Mouse (Mus musculus) midbrain, embryonic 12.5 days (tissue): Measurements from ENCODE around the gene Olfr94. TPM values are rescaled to one million over a fixed set of nuclear protein-coding genes. Genes with fewer than 3 reads are reported as not detected.

Source experiments
- ATAC-seq: fragments of 200-750 bp; cut with Nextera tagmentation; 2 replicates; pipeline ENCODE4 v1.8.0; 2017; ENCODE audit warnings: low read depth, moderate TSS enrichment, moderate library complexity; ENCODE audit not compliant: low FRiP score
- H3K27ac ChIP-seq: fragments of 300-500 bp; sonication (generic); replicated peaks from 2 replicates; pipeline ENCODE4 v1.5.1; 2016; ENCODE audit warnings: mild to moderate bottlenecking
- H3K27me3 ChIP-seq: fragments of 300-500 bp; sonication (generic); 2 replicates; pipeline ENCODE4 v1.6.1; 2016; ENCODE audit warnings: mild to moderate bottlenecking
- H3K36me3 ChIP-seq: fragments of 300-500 bp; sonication (generic); 2 replicates; pipeline ENCODE4 v1.6.1; 2016
- H3K4me1 ChIP-seq: fragments of 300-500 bp; sonication (generic); 2 replicates; pipeline ENCODE4 v1.6.1; 2016
- H3K4me2 ChIP-seq: fragments of 300-500 bp; sonication (generic); replicated peaks from 2 replicates; pipeline ENCODE4 v1.6.1; 2016; ENCODE audit warnings: mild to moderate bottlenecking, moderate library complexity
- H3K4me3 ChIP-seq: fragments of 300-500 bp; sonication (generic); 2 replicates; pipeline ENCODE4 v1.5.1; 2016; ENCODE audit warnings: mild to moderate bottlenecking
- H3K9ac ChIP-seq: fragments of 300-500 bp; sonication (generic); replicated peaks from 2 replicates; pipeline ENCODE4 v1.6.1; 2016; ENCODE audit warnings: mild to moderate bottlenecking, moderate library complexity
- H3K9me3 ChIP-seq: fragments of 300-500 bp; sonication (generic); 2 replicates; pipeline ENCODE4 v1.6.1; 2016; ENCODE audit warnings: mild to moderate bottlenecking
- WGBS: fragments of 180-500 bp; shearing (Covaris S2); methylation state at CpG from one replicate; pipeline ENCODE4 v1.1.7; 2016; 5-methylcytosine and 5-hydroxymethylcytosine counted together
- polyA plus RNA-seq: library from polyadenylated mRNA; unstranded; fragments of >200 nt; fragmentation: Nextera tagmentation; extraction: Ambion mirVana; gene quantifications from 2 replicates; pipeline ENCODE4 v1.2.1, GENCODE M21; 2016

Gene Olfr94
- polyA plus RNA-seq, 1 experiment from 2014 or later = not detected

GRCm38 (mm10) chr17:37203206-37203916, 2.6 kb upstream of the Olfr94 start:
- Histone ChIP-seq H3K27me3 (peaks cover 13% of the 10 kb centered on the region), H3K4me1 (no peaks in the 10 kb centered on the region), H3K4me2 (no peak overlapping the region), H3K9ac (no peak overlapping the region), H3K4me3 (no peak overlapping the region), H3K9me3 (no peaks in the 10 kb centered on the region), H3K27ac (no peak overlapping the region), H3K36me3 (no peaks in the 10 kb centered on the region)
- peak; percentile 65 for ATAC-seq
- under 1% methylated on average over 4 of the region's 4 CpGs for WGBS

- under 1% methylated on average over 77 of the region's 77 CpGs for WGBS
- ATAC-seq = peak; percentile 92
- H3K27ac ChIP-seq = 0 out of 2 replicates have a peak overlapping the region, but pooled peaks have one; percentile 26
- H3K27me3 ChIP-seq = peaks cover 46% of the 10 kb centered on the region
- H3K36me3 ChIP-seq = no peaks in the 10 kb centered on the region
- peak overlapping the region; percentile 64 for H3K4me3 ChIP-seq
- H3K4me1 ChIP-seq = peaks cover 8% of the 10 kb centered on the region
- peak overlapping the region; percentile 96 for H3K4me2 ChIP-seq
- peak overlapping the region; percentile 63 for H3K9ac ChIP-seq
- H3K9me3 ChIP-seq = no peaks in the 10 kb centered on the region
Observed at GRCm38 (mm10) chr17:37196845-37197724, 3.7 kb downstream of the Olfr94 start.

- peaks cover 8% of the 10 kb centered on the region for H3K4me1 ChIP-seq
- no peak overlapping the region for H3K9ac ChIP-seq
- WGBS = 94% methylated on average over 5 of the region's 5 CpGs
- peaks cover 38% of the 10 kb centered on the region for H3K27me3 ChIP-seq
- no peak overlapping the region for H3K4me3 ChIP-seq
- no peaks in the 10 kb centered on the region for H3K36me3 ChIP-seq
- no peaks in the 10 kb centered on the region for H3K9me3 ChIP-seq
- no peak overlapping the region for H3K4me2 ChIP-seq
- no peak for ATAC-seq
- no peak overlapping the region for H3K27ac ChIP-seq
Observed at GRCm38 (mm10) chr17:37194782-37195181, 6.0 kb downstream of the Olfr94 start.

GRCm38 (mm10) chr17:37193656-37194055, 7.1 kb downstream of the Olfr94 start, which contains the start of gene Ubd:
Gene Ubd, plus strand, starts transcription at chr17:37193892.
- 86% methylated on average over 2 of the region's 2 CpGs for WGBS
- no peak for ATAC-seq
- Histone ChIP-seq H3K4me1 (peaks cover 8% of the 10 kb centered on the region), H3K36me3 (no peaks in the 10 kb centered on the region), H3K9me3 (no peaks in the 10 kb centered on the region), H3K27ac (no peak within 1 kb of the TSS), H3K27me3 (peaks cover 37% of the 10 kb centered on the region), H3K4me3 (no peak within 1 kb of the TSS), H3K9ac (no peak within 1 kb of the TSS), H3K4me2 (no peak within 1 kb of the TSS)

GRCm38 (mm10) chr17:37193032-37193431, 7.8 kb downstream of the Olfr94 start:
- H3K36me3 ChIP-seq = no peaks in the 10 kb centered on the region
- peaks cover 30% of the 10 kb centered on the region for H3K27me3 ChIP-seq
- no peaks in the 10 kb centered on the region for H3K9me3 ChIP-seq
- H3K4me1 ChIP-seq = peaks cover 8% of the 10 kb centered on the region
- no peak overlapping the region for H3K27ac ChIP-seq
- H3K9ac ChIP-seq = no peak overlapping the region
- H3K4me2 ChIP-seq = no peak overlapping the region
- no peak overlapping the region for H3K4me3 ChIP-seq
- ATAC-seq = no peak

- WGBS = 30% methylated on average over 2 of the region's 2 CpGs
- ATAC-seq = no peak
- H3K36me3 ChIP-seq = no peaks in the 10 kb centered on the region
- no peak overlapping the region for H3K4me2 ChIP-seq
- H3K27me3 ChIP-seq = peaks cover 9% of the 10 kb centered on the region; the same call in 1 of the 2 replicates
- H3K9me3 ChIP-seq = no peaks in the 10 kb centered on the region
- no peak overlapping the region for H3K4me3 ChIP-seq
- no peaks in the 10 kb centered on the region for H3K4me1 ChIP-seq
- no peak overlapping the region for H3K27ac ChIP-seq
- H3K9ac ChIP-seq = no peak overlapping the region
Observed at GRCm38 (mm10) chr17:37190711-37191110, 10.1 kb downstream of the Olfr94 start.

GRCm38 (mm10) chr17:37185474-37185873, 15.3 kb downstream of the Olfr94 start:
- Histone ChIP-seq H3K9ac (no peak overlapping the region), H3K4me1 (no peaks in the 10 kb centered on the region), H3K36me3 (no peaks in the 10 kb centered on the region), H3K4me2 (no peak overlapping the region), H3K27me3 (no peaks in the 10 kb centered on the region), H3K27ac (no peak overlapping the region), H3K4me3 (no peak overlapping the region), H3K9me3 (no peaks in the 10 kb centered on the region)
- 54% methylated on average over 6 of the region's 6 CpGs for WGBS
- no peak for ATAC-seq

- Histone ChIP-seq H3K27me3 (no peaks in the 10 kb centered on the region), H3K4me1 (no peaks in the 10 kb centered on the region), H3K9me3 (no peaks in the 10 kb centered on the region), H3K4me2 (no peak within 1 kb of the TSS), H3K27ac (no peak within 1 kb of the TSS), H3K36me3 (no peaks in the 10 kb centered on the region), H3K4me3 (no peak within 1 kb of the TSS), H3K9ac (no peak within 1 kb of the TSS)
- no peak for ATAC-seq
Observed at GRCm38 (mm10) chr17:37161394-37161793, 39.4 kb downstream of the Olfr94 start, which contains the start of gene Olfr93. Gene Olfr93, minus strand, starts transcription at chr17:37161494.

Other genes starting within 250 kb of the Olfr94 start
- 143 and 153 TPM in 2 replicates for gene Ppp1r11, start 249.3 kb downstream of the Olfr94 start, polyA plus RNA-seq
- 75.9 and 78.4 TPM in 2 replicates for gene Znrd1, start 242.4 kb downstream of the Olfr94 start, polyA plus RNA-seq
- 7.3 and 7.6 TPM in 2 replicates for gene Znrd1as, start 242.4 kb downstream of the Olfr94 start, polyA plus RNA-seq
- gene 2410137M14Rik, start 219.8 kb downstream of the Olfr94 start, polyA plus RNA-seq = 0.28 and 0.37 TPM in 2 replicates
- 2.4 and 2.9 TPM in 2 replicates for gene H2-M5, start 211.5 kb downstream of the Olfr94 start, polyA plus RNA-seq
- 175 and 190 TPM in 2 replicates for gene Zfp57, start 199.8 kb downstream of the Olfr94 start, polyA plus RNA-seq
- 0.68 and 0.96 TPM in 2 replicates for gene Mog, start 177.6 kb downstream of the Olfr94 start, polyA plus RNA-seq
- 33.4 and 35.9 TPM in 2 replicates for gene Gabbr1, start 155.0 kb downstream of the Olfr94 start, polyA plus RNA-seq
- gene Olfr90, start 112.5 kb downstream of the Olfr94 start, polyA plus RNA-seq = 0.14 TPM in 1 of 2 replicates, not detected in the other
- not detected in 2 replicates for gene Olfr91, start 102.7 kb downstream of the Olfr94 start, polyA plus RNA-seq
- not detected in 2 replicates for gene Olfr92, start 80.9 kb downstream of the Olfr94 start, polyA plus RNA-seq
- gene Olfr93, start 39.5 kb downstream of the Olfr94 start, polyA plus RNA-seq = not detected in 2 replicates
- not detected in 2 replicates for gene Ubd, start 7.1 kb downstream of the Olfr94 start, polyA plus RNA-seq
- not detected in 2 replicates for gene Olfr95, start 12.1 kb upstream of the Olfr94 start, polyA plus RNA-seq
- not detected in 2 replicates for gene Olfr96, start 19.2 kb upstream of the Olfr94 start, polyA plus RNA-seq
- not detected in 2 replicates for gene Olfr97, start 36.3 kb upstream of the Olfr94 start, polyA plus RNA-seq
- not detected in 2 replicates for gene Olfr98, start 62.8 kb upstream of the Olfr94 start, polyA plus RNA-seq
- 0.99 and 1.6 TPM in 2 replicates for gene H2-M3, start 69.2 kb upstream of the Olfr94 start, polyA plus RNA-seq
- gene Olfr99, start 82.5 kb upstream of the Olfr94 start, polyA plus RNA-seq = not detected in 2 replicates
- gene Olfr101, start 103.3 kb upstream of the Olfr94 start, polyA plus RNA-seq = not detected in 2 replicates
- not detected in 2 replicates for gene Olfr102, start 116.1 kb upstream of the Olfr94 start, polyA plus RNA-seq
- not detected in 2 replicates for gene Olfr103, start 138.7 kb upstream of the Olfr94 start, polyA plus RNA-seq
- not detected in 2 replicates for gene Olfr104-ps, start 158.6 kb upstream of the Olfr94 start, polyA plus RNA-seq
- gene Olfr105-ps, start 178.0 kb upstream of the Olfr94 start, polyA plus RNA-seq = not detected in 2 replicates
- not detected in 2 replicates for gene Olfr106-ps, start 189.4 kb upstream of the Olfr94 start, polyA plus RNA-seq
- gene Olfr107, start 198.2 kb upstream of the Olfr94 start, polyA plus RNA-seq = not detected in 2 replicates
- not detected in 2 replicates for gene Olfr108, start 244.5 kb upstream of the Olfr94 start, polyA plus RNA-seq